Mouse (Mus musculus): Measurements from ENCODE around the gene Pfdn6.

DNA sequence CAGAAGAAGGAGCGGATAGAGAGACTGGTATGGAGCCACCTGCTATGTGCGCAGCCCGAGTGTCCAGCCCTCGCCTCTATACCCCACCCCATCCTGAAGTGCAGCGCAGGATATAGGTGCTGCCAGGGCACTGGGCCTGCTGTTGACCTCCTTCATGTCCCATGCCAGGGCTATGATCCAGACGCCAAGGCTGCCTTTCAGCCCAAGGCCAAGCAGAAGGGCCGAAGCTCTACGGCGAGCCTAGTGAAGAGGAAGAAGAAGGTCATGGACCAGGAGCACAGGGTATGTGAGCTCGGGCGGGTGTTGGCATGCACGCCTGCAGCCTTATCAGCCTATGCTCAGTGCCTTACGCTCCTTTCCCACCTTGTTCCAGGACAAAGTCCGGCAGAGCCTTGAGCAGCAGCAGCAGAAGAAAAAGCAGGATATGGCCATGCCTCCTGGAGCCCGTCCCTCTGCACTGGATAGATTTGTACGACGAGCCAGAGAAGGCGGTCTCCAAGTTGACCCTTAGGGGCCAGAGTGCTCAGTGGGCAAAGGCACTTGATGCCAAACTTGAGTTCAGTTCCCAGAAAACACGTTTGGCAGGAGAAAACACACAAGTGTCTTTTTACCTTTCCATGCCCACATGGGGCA lies 8.9 kb upstream of the Pfdn6 start:
- TF ChIP-seq CTCF (IDR thresholded peaks at IDR 0.05; ENCODE audit: insufficient read depth, low read depth, low read length) (no peak), POLR2A (IDR thresholded peaks at IDR 0.05; ENCODE audit: insufficient read depth, low read depth, low read length) (no peak)
